Mouse (Mus musculus) brown adipose tissue, adult 24 weeks (tissue): ENCODE data around the gene Mnt. TPM values are rescaled to one million over a fixed set of nuclear protein-coding genes. Genes with fewer than 3 reads are reported as not detected.

Experiments used
- H3K27ac ChIP-seq: fragments of 200-500 bp; replicated peaks from 2 replicates; pipeline ENCODE4 v1.5.1; 2012; ENCODE audit warnings: low read depth, mild to moderate bottlenecking, low read length
- H3K4me1 ChIP-seq: fragments of 200-500 bp; 2 replicates; pipeline ENCODE4 v1.6.1; 2012; ENCODE audit warnings: low read length, mixed read lengths; ENCODE audit not compliant: control insufficient read depth, insufficient read depth, insufficient read length
- H3K4me3 ChIP-seq: fragments of 200-500 bp; 2 replicates; pipeline ENCODE4 v1.5.1; 2012; ENCODE audit warnings: low read depth, mild to moderate bottlenecking, low read length, moderate library complexity; ENCODE audit not compliant: insufficient read depth
- polyA plus RNA-seq: library from polyadenylated mRNA; stranded (reverse); fragments of >200 nt; gene quantifications from 2 replicates; pipeline ENCODE4 v1.2.4, GENCODE M21; 2012; ENCODE audit not compliant: missing spikeins, insufficient read depth, insufficient read length

Gene Mnt
- polyA plus RNA-seq, 1 experiment = 5.6 TPM

DNA sequence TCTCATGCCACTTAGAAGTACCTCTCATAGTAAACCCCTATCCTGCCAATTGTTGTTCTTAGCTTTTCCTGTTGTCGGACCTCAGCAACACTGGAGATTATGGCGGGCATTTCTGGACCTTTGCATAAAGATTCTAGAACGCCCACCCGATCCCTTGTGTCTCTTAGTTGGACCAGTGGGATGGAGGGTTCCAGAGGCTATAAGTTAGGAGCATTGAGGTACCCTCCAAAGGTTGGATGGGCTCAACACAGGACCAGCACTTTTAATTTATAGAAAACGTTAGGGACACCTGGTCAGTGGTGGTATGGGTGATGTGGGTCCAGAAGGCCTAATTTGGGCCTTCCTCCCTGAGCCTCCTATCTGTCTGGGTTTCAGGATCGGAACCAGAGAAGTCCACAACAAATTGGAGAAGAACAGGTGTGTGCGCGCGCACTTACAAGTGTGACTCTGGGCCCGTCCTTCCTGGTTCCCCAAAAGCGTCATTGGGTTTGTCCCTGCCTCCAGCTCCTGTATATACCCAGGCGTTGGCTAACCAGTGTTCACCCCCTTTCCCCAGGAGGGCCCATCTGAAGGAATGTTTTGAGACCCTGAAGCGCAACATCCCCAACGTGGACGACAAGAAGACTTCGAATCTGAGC, 6.5 kb downstream of the Mnt start:
- Histone ChIP-seq H3K27ac (peak overlapping the region; percentile 85), H3K4me1 (peaks cover 23% of the 10 kb centered on the region), H3K4me3 (peak overlapping the region; percentile 34)

GRCm38 (mm10) chr11:74837694-74838431, 7.1 kb downstream of the Mnt start:
- H3K4me1 ChIP-seq = peaks cover 20% of the 10 kb centered on the region
- H3K27ac ChIP-seq = peak overlapping the region; percentile 93
- peak overlapping the region; percentile 66 for H3K4me3 ChIP-seq

GRCm38 (mm10) chr11:74838441-74838840, 7.7 kb downstream of the Mnt start:
- peak overlapping the region; percentile 66 for H3K4me3 ChIP-seq
- H3K27ac ChIP-seq = peak overlapping the region; percentile 49
- H3K4me1 ChIP-seq = peaks cover 22% of the 10 kb centered on the region

GRCm38 (mm10) chr11:74838971-74839370, 8.3 kb downstream of the Mnt start:
- Histone ChIP-seq H3K27ac (peak overlapping the region; percentile 76), H3K4me1 (peaks cover 20% of the 10 kb centered on the region), H3K4me3 (0 out of 2 replicates have a peak overlapping the region, but pooled peaks have one; percentile 8)

- peaks cover 15% of the 10 kb centered on the region for H3K4me1 ChIP-seq
- H3K4me3 ChIP-seq = no peak overlapping the region
- no peak overlapping the region for H3K27ac ChIP-seq
Observed at GRCm38 (mm10) chr11:74839860-74840715, 9.4 kb downstream of the Mnt start.

DNA sequence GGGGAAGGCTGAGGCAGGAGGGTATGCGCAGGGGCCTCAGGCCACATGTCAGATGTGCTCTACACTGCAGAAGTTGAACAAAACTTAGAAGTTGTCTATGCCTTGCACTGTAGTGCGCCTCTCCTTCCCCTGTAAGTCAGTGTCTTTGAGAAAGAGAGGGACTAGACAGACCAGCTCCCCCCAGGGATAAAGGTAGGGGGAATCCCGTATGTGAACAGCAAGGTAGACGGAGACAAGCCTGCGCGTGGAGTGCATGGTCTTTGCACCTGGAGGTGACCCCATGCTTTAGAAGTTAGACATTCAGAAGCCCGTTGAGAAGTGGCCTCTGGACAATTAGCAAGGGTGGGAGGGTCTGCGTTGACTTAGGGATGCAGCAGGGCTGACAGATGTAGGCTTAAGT, 10.0 kb downstream of the Mnt start:
- Histone ChIP-seq H3K27ac (no peak overlapping the region), H3K4me1 (peaks cover 15% of the 10 kb centered on the region), H3K4me3 (no peak overlapping the region)

DNA sequence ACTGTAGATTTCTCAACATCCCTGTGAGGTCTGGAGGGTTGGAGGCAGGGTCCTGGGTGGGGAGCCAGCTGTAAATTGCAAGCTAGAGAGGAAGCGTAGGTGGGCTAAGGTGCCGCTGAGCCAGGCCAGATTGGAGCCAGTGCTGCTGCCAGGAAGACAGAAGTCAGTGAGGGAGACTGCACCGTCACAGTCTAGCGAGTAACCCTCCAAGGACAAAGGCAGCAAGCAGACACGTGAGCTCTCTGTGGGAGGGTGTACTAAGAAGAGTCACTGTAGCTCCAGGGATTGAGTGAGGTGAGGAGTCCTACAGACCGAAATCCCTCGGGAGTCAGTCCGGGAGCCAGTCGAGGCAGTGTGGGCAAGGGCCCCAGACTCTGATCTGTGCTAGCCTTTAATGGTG, 10.6 kb downstream of the Mnt start:
- no peak overlapping the region for H3K27ac ChIP-seq
- no peak overlapping the region for H3K4me3 ChIP-seq
- peaks cover 15% of the 10 kb centered on the region for H3K4me1 ChIP-seq

- Histone ChIP-seq H3K4me1 (peaks cover 15% of the 10 kb centered on the region), H3K4me3 (no peak overlapping the region), H3K27ac (no peak overlapping the region)
Observed at GRCm38 (mm10) chr11:74842045-74842444, 11.3 kb downstream of the Mnt start.

DNA sequence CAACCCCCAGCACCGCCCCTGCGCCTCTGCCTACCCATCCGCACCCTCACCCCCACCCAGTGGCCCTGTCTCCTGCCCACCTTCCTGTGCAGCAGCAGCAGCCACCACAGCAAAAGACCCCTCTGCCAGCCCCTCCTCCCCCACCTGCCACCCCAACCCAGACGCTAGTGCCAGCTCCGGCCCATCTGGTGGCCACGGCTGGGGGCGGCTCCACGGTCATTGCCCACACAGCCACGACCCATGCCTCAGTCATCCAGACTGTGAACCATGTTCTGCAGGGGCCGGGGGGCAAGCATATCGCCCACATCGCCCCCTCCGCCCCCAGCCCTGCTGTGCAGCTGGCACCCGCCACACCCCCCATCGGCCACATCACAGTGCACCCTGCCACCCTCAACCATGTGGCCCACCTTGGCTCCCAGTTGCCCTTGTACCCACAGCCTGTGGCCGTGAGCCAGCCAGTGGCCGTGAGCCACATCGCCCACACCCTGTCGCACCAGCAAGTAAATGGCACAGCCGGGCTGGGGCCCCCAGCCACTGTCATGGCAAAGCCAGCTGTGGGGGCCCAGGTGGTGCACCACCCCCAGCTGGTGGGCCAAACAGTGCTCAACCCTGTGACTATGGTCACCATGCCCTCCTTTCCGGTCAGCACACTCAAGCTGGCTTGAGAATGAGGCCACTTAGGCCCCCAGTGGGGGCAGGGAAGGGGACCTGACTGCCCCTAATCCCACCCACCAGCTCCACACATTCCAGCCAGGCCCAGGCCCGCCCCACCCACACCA, 12.1 kb downstream of the Mnt start:
- Histone ChIP-seq H3K4me1 (peaks cover 15% of the 10 kb centered on the region), H3K27ac (0 out of 2 replicates have a peak overlapping the region, but pooled peaks have one; percentile 28), H3K4me3 (no peak overlapping the region)

- peaks cover 15% of the 10 kb centered on the region for H3K4me1 ChIP-seq
- H3K4me3 ChIP-seq = no peak overlapping the region
- no peak overlapping the region for H3K27ac ChIP-seq
Observed at GRCm38 (mm10) chr11:74843435-74843714, 12.7 kb downstream of the Mnt start.

DNA sequence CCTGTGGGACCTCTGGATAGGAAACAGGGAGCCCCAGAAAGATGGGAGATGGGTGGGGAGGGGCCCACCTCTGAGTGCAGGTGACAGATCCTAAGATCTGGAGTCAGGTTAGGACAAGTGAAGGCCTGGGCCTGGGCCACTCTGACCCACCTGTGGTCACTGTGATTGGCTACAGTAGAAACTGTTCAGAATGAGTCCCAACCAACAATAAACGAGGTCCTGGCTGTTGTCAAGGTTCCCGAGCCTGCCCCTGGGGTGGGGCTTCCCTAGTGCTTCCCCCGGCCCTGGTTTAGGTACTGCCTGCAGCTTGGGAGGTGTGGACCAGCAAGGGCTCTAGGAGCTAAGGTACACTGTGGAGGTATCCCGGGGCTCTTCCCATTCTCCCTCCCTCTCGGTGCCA, 13.0 kb downstream of the Mnt start:
- Histone ChIP-seq H3K4me3 (no peak overlapping the region), H3K4me1 (peaks cover 15% of the 10 kb centered on the region), H3K27ac (no peak overlapping the region)

DNA sequence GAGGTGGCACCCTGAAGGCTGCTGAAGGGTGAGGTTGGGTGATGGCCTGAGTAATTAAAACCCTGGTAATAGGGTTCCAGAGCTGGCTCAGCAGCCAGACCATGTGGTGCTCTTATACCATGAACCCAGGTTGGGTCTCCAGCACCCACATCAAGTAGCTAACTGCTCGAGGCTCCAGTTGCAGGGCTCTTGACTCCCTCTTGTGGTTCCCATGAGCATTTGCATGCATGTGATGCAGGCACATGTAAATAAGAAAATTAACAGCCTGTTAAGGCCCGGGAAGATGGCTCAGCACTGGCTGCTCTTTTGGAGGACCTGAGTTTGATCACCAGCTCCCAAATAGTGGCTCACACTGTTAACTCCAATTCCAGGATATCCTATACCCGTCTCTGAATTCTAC, 15.1 kb downstream of the Mnt start:
- no peak overlapping the region for H3K27ac ChIP-seq
- peaks cover 9% of the 10 kb centered on the region; the same call in 1 of the 2 replicates for H3K4me1 ChIP-seq
- no peak overlapping the region for H3K4me3 ChIP-seq

- no peak overlapping the region for H3K27ac ChIP-seq
- no peak overlapping the region for H3K4me3 ChIP-seq
- peaks cover 5% of the 10 kb centered on the region; the same call in 1 of the 2 replicates for H3K4me1 ChIP-seq
Observed at GRCm38 (mm10) chr11:74847919-74848521, 17.3 kb downstream of the Mnt start.

- no peaks in the 10 kb centered on the region for H3K4me1 ChIP-seq
- H3K27ac ChIP-seq = no peak overlapping the region
- H3K4me3 ChIP-seq = no peak overlapping the region
Observed at GRCm38 (mm10) chr11:74850998-74851661, 20.4 kb downstream of the Mnt start.
